Mouse (Mus musculus) forebrain, embryonic 10.5 days (tissue): ENCODE results near the gene Vstm2l. TPM values are rescaled to one million over a fixed set of nuclear protein-coding genes. Genes with fewer than 3 reads are reported as not detected.

Experiments
- DNase-seq: peaks from one replicate; pipeline ENCODE4 v3.0.0-alpha.2; 2017; ENCODE audit warnings: low spot score; ENCODE audit errors: extremely low spot score
- H3K27ac ChIP-seq: fragments of 300-500 bp; sonication (generic); 2 replicates; pipeline ENCODE4 v1.5.1; 2016; ENCODE audit warnings: mild to moderate bottlenecking
- H3K27me3 ChIP-seq: fragments of 300-500 bp; sonication (generic); 2 replicates; pipeline ENCODE4 v1.6.1; 2016; ENCODE audit warnings: mild to moderate bottlenecking; ENCODE audit not compliant: poor library complexity, severe bottlenecking
- H3K36me3 ChIP-seq: fragments of 300-500 bp; sonication (generic); replicated peaks from 2 replicates; pipeline ENCODE4 v1.6.1; 2016; ENCODE audit warnings: mild to moderate bottlenecking, moderate library complexity
- H3K4me1 ChIP-seq: fragments of 300-500 bp; sonication (generic); 2 replicates; pipeline ENCODE4 v1.6.1; 2016
- H3K4me3 ChIP-seq: fragments of 300-500 bp; sonication (generic); 2 replicates; pipeline ENCODE4 v1.5.1; 2016; ENCODE audit warnings: mild to moderate bottlenecking, moderate library complexity
- H3K9me3 ChIP-seq: fragments of 300-500 bp; sonication (generic); 2 replicates; pipeline ENCODE4 v1.6.1; 2016; ENCODE audit warnings: mild to moderate bottlenecking, moderate library complexity
- WGBS: fragments of 180-500 bp; shearing (Covaris S2); methylation state at CpG from one replicate; pipeline ENCODE4 v1.1.7; 2016; 5-methylcytosine and 5-hydroxymethylcytosine counted together
- polyA plus RNA-seq: library from polyadenylated mRNA; unstranded; fragments of >200 nt; fragmentation: Nextera tagmentation; extraction: Ambion mirVana; gene quantifications from 2 replicates; pipeline ENCODE4 v1.2.1, GENCODE M21; 2016

The Vstm2l gene
- polyA plus RNA-seq, 1 experiment from 2014 or later: 0.10 TPM

DNA sequence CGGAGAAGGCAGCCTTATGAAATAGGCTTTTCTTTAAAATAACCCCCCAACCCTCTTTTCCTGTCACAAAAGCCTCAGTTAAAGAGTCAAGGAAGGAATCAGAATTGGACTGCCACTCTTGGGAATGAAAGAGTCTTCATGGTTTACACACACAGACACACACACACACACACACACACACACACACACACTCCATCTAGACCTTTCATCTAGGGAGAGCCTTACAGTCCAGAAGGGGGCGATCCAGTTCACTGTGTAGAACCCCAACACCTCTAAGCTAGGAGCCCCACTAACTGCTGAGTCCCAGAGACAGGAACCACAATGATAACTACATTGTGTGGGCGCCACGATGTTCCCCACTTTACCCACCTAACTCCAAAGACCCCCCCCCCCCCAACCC lies 748 bp upstream of the Vstm2l start:
- Histone ChIP-seq H3K36me3 (no peaks in the 10 kb centered on the region), H3K4me1 (peaks cover 19% of the 10 kb centered on the region), H3K27me3 (peaks cover 62% of the 10 kb centered on the region), H3K4me3 (peak overlapping the region; percentile 49; the same call in 1 of the 2 replicates), H3K9me3 (no peaks in the 10 kb centered on the region), H3K27ac (no peak overlapping the region)
- DNase-seq: no peak
- WGBS: 2% methylated on average over 4 of the region's 4 CpGs

- no peak overlapping the region for H3K27ac ChIP-seq
- 43% methylated on average over 43 of the region's 43 CpGs for WGBS
- no peaks in the 10 kb centered on the region for H3K9me3 ChIP-seq
- no peaks in the 10 kb centered on the region for H3K36me3 ChIP-seq
- DNase-seq: no peak
- peaks cover 21% of the 10 kb centered on the region for H3K4me1 ChIP-seq
- H3K27me3 ChIP-seq: peaks cover 69% of the 10 kb centered on the region
- peak overlapping the region; percentile 49 for H3K4me3 ChIP-seq
Observed at GRCm38 (mm10) chr2:157914889-157915517, 550 bp downstream of the Vstm2l start.

- Histone ChIP-seq H3K27ac (no peak overlapping the region), H3K4me1 (peaks cover 30% of the 10 kb centered on the region), H3K27me3 (peaks cover 87% of the 10 kb centered on the region), H3K9me3 (no peaks in the 10 kb centered on the region), H3K36me3 (no peaks in the 10 kb centered on the region), H3K4me3 (no peak overlapping the region)
- DNase-seq: no peak
- 6% methylated on average over 10 of the region's 10 CpGs for WGBS
Observed at GRCm38 (mm10) chr2:157918529-157918928, 4.1 kb downstream of the Vstm2l start.

GRCm38 (mm10) chr2:157921551-157921950 lies 7.1 kb downstream of the Vstm2l start:
- H3K9me3 ChIP-seq: no peaks in the 10 kb centered on the region
- no peak overlapping the region for H3K27ac ChIP-seq
- no peak overlapping the region for H3K4me3 ChIP-seq
- H3K27me3 ChIP-seq: peaks cover 71% of the 10 kb centered on the region
- H3K4me1 ChIP-seq: peaks cover 22% of the 10 kb centered on the region
- DNase-seq: no peak
- 78% methylated on average over 7 of the region's 7 CpGs for WGBS
- H3K36me3 ChIP-seq: no peaks in the 10 kb centered on the region

- Histone ChIP-seq H3K9me3 (no peaks in the 10 kb centered on the region), H3K27me3 (peaks cover 66% of the 10 kb centered on the region), H3K27ac (0 out of 2 replicates have a peak overlapping the region, but pooled peaks have one; percentile 44), H3K36me3 (no peaks in the 10 kb centered on the region), H3K4me1 (peaks cover 38% of the 10 kb centered on the region), H3K4me3 (no peak overlapping the region)
- DNase-seq: no peak
- WGBS: 6% methylated on average over 7 of the region's 7 CpGs
Observed at GRCm38 (mm10) chr2:157923406-157923805, 9.0 kb downstream of the Vstm2l start.

DNA sequence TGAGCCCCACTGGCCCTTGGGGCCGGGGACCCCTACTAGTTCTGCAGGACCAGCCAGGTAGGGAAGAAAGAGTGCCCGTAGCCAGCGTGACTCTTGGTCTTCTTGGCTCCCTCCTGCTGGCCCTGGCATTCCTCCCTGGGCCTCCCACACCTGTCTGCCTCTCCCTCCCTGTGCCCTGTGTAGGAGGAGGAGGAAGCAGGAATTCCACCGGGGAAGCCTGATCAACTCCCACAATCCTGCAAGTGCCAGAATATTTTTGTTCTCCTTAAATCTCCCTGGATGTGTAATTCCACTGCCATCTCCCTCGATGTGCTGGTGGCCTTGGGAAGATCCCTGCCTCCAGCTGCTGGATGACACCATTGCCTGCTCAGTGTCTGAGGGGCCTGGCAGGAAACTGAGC lies 10.1 kb downstream of the Vstm2l start:
- H3K27ac ChIP-seq: no peak overlapping the region
- H3K4me1 ChIP-seq: peaks cover 40% of the 10 kb centered on the region
- no peak overlapping the region for H3K4me3 ChIP-seq
- no peak for DNase-seq
- no peaks in the 10 kb centered on the region for H3K9me3 ChIP-seq
- H3K27me3 ChIP-seq: peaks cover 68% of the 10 kb centered on the region
- WGBS: 61% methylated on average over 5 of the region's 5 CpGs
- H3K36me3 ChIP-seq: no peaks in the 10 kb centered on the region

DNA sequence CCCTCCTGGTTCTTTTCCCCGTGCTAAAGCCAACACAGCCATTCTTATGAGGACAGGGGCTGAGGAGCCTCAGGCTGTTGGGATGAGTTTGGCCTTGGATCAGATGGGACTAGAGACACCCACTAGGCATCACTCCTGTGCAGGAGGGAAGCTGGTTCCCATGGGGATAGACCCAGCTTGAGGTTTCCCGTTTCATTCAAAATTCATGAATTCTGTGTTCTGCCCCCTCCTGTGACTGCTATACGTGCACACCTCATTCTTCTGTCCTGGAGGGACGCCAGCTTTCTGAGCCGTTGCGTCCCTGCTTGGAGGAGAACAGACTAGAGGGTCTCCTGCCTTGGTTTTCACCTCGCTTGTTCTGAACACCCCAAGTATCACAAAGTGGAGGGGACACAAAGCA lies 12.0 kb downstream of the Vstm2l start:
- H3K27me3 ChIP-seq: peaks cover 65% of the 10 kb centered on the region
- 72% methylated on average over 7 of the region's 7 CpGs for WGBS

DNA sequence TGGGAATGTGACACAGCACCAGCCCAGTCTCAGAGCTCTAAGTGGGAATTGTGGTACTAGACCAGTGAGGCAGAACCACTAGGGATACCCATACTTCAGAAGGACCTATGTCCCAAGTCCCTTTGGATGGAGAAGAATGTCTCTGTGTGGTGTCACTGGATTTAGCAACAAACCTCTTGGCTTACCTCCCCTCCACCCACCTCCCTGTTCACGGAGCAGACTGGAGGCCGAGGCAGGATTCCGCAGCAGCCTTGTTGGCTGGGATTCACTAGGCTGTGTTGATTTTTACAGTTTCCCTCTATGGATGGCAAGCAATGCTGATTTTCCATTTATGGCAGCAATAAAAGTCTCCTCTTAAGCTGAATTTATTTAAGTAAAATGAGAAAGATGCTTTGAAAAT lies 12.5 kb downstream of the Vstm2l start:
- no peak overlapping the region for H3K4me3 ChIP-seq
- H3K36me3 ChIP-seq: no peaks in the 10 kb centered on the region
- 78% methylated on average over 3 of the region's 3 CpGs for WGBS
- peaks cover 61% of the 10 kb centered on the region for H3K27me3 ChIP-seq
- DNase-seq: no peak
- no peaks in the 10 kb centered on the region for H3K9me3 ChIP-seq
- no peak overlapping the region for H3K27ac ChIP-seq
- H3K4me1 ChIP-seq: peaks cover 49% of the 10 kb centered on the region

More for the DNA sequence above, 12.0 kb downstream of the Vstm2l start:
- DNase-seq: no peak
- Histone ChIP-seq H3K9me3 (no peaks in the 10 kb centered on the region), H3K27ac (no peak overlapping the region), H3K4me1 (peaks cover 49% of the 10 kb centered on the region), H3K36me3 (no peaks in the 10 kb centered on the region), H3K4me3 (no peak overlapping the region)

- peak overlapping the region; percentile 32; the same call in 1 of the 2 replicates for H3K27ac ChIP-seq
- H3K27me3 ChIP-seq: peaks cover 56% of the 10 kb centered on the region
- H3K4me3 ChIP-seq: no peak overlapping the region
- WGBS: 55% methylated on average over 20 of the region's 20 CpGs
- peaks cover 49% of the 10 kb centered on the region for H3K4me1 ChIP-seq
- DNase-seq: no peak
- H3K9me3 ChIP-seq: no peaks in the 10 kb centered on the region
- H3K36me3 ChIP-seq: no peaks in the 10 kb centered on the region
Observed at GRCm38 (mm10) chr2:157927397-157927796, 12.9 kb downstream of the Vstm2l start.

- no peak overlapping the region for H3K4me3 ChIP-seq
- H3K27ac ChIP-seq: peak overlapping the region; percentile 32; the same call in 1 of the 2 replicates
- WGBS: 8% methylated on average over 2 of the region's 2 CpGs
- H3K27me3 ChIP-seq: peaks cover 52% of the 10 kb centered on the region
- no peaks in the 10 kb centered on the region for H3K36me3 ChIP-seq
- no peaks in the 10 kb centered on the region for H3K9me3 ChIP-seq
- H3K4me1 ChIP-seq: peaks cover 46% of the 10 kb centered on the region
- DNase-seq: no peak
Observed at GRCm38 (mm10) chr2:157927815-157928214, 13.4 kb downstream of the Vstm2l start.

- Histone ChIP-seq H3K36me3 (no peaks in the 10 kb centered on the region), H3K4me3 (no peak overlapping the region), H3K4me1 (peaks cover 32% of the 10 kb centered on the region), H3K9me3 (no peaks in the 10 kb centered on the region), H3K27ac (no peak overlapping the region), H3K27me3 (peaks cover 27% of the 10 kb centered on the region)
- DNase-seq: no peak
- 85% methylated on average over 4 of the region's 4 CpGs for WGBS
Observed at GRCm38 (mm10) chr2:157932655-157933054, 18.2 kb downstream of the Vstm2l start.

GRCm38 (mm10) chr2:157935444-157936171 lies 21.2 kb downstream of the Vstm2l start:
- H3K27ac ChIP-seq: no peak overlapping the region
- DNase-seq: no peak
- H3K36me3 ChIP-seq: no peaks in the 10 kb centered on the region
- H3K9me3 ChIP-seq: no peaks in the 10 kb centered on the region
- peaks cover 17% of the 10 kb centered on the region for H3K4me1 ChIP-seq
- H3K27me3 ChIP-seq: peaks cover 35% of the 10 kb centered on the region
- WGBS: 81% methylated on average over 11 of the region's 11 CpGs
- no peak overlapping the region for H3K4me3 ChIP-seq

- Histone ChIP-seq H3K36me3 (no peaks in the 10 kb centered on the region), H3K27me3 (peaks cover 42% of the 10 kb centered on the region)
- WGBS: 81% methylated on average over 4 of the region's 4 CpGs
Observed at GRCm38 (mm10) chr2:157936676-157937075, 22.2 kb downstream of the Vstm2l start.

More at GRCm38 (mm10) chr2:157936676-157937075, 22.2 kb downstream of the Vstm2l start:
- no peaks in the 10 kb centered on the region for H3K9me3 ChIP-seq
- H3K4me3 ChIP-seq: no peak overlapping the region
- H3K4me1 ChIP-seq: peaks cover 28% of the 10 kb centered on the region
- no peak overlapping the region for H3K27ac ChIP-seq
- no peak for DNase-seq
